Mouse (Mus musculus) myocyte (in vitro differentiated cells): ENCODE data around the gene Olfr1375.
"Not testable (repeated sequence)": the region's sequence is repeated elsewhere in the genome, so short reads cannot be mapped to it uniquely, and the experiment has no call there.

Source experiments
- CEBPB ChIP-seq: IDR thresholded peaks from 2 replicates; pipeline ENCODE4 v1.6.1; 2011; ENCODE audit warnings: mild to moderate bottlenecking, moderate library complexity; ENCODE audit not compliant: poor library complexity, insufficient read depth, severe bottlenecking
- POLR2A ChIP-seq: IDR thresholded peaks from one replicate; pipeline ENCODE4 v1.6.1; 2011; ENCODE audit warnings: low read depth, mild to moderate bottlenecking, control low read depth, moderate library complexity; ENCODE audit not compliant: insufficient read length
- USF1 ChIP-seq: IDR thresholded peaks from one replicate; pipeline ENCODE4 v1.6.1; 2011; ENCODE audit warnings: low read depth, mild to moderate bottlenecking, control low read depth, moderate library complexity

GRCm38 (mm10) chr11:51044776-51045175 is 3.1 kb upstream of the Olfr1375 start:
- TF ChIP-seq POLR2A, CEBPB, USF1: not testable (repeated sequence)
